Mouse (Mus musculus): ENCODE measurements around the gene Nbl1. TPM values are rescaled to one million over a fixed set of nuclear protein-coding genes. Genes with fewer than 3 reads are reported as not detected.
A peak's percentile ranks its signal among the peaks of the same experiment; 100 is the strongest.

Nbl1 gene
- total RNA-seq, 1 experiment from 2014 or later, result not detected

GRCm38 (mm10) chr4:139078726-139079125 lies 14.1 kb downstream of the Nbl1 start:
- no peak for ATAC-seq (replicated peaks; ENCODE audit: insufficient number of reproducible peaks, low FRiP score, low TSS enrichment, poor library complexity, severe bottlenecking)

DNA sequence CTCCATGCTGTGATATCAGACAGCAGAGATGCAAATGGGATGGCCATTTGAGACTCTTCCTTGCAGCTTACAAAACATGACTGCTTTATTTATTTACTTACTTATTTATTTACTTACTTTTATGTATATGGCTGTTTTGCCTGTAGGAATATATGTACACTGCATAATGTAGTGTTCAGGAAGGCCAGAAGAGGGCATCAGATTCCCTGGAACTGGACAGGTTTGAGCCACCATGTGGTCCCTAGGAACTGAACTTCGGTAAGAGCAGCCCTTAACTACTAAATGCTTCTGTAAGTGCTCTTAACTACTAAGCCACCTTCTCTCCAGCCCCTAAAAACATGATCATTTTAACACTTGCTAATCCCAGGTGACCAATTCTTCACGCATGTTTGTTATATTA lies 14.5 kb downstream of the Nbl1 start:
- ATAC-seq (replicated peaks; ENCODE audit: insufficient number of reproducible peaks, low FRiP score, low TSS enrichment, poor library complexity, severe bottlenecking), result no peak

DNA sequence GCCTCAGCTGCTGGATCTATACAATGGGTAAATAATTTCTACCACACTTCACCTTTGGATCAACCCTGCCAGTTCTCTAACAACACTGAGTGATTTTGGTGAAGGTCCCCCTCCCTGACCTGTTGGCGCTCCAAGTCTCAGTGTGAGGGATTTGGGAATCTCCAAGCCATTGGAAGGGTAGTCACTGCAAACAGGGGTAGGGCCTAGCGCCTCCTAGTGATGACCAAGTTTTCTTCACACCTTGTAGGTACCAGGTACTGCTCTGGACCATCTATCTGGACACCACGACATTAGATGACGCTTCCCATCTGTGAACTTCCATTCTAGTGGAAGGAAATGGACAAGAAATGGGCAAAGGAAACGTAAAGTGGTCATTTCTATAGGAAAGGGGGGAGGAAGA lies 16.9 kb downstream of the Nbl1 start:
- no peak for ATAC-seq (replicated peaks; ENCODE audit: insufficient number of reproducible peaks, low FRiP score, low TSS enrichment, poor library complexity, severe bottlenecking)

DNA sequence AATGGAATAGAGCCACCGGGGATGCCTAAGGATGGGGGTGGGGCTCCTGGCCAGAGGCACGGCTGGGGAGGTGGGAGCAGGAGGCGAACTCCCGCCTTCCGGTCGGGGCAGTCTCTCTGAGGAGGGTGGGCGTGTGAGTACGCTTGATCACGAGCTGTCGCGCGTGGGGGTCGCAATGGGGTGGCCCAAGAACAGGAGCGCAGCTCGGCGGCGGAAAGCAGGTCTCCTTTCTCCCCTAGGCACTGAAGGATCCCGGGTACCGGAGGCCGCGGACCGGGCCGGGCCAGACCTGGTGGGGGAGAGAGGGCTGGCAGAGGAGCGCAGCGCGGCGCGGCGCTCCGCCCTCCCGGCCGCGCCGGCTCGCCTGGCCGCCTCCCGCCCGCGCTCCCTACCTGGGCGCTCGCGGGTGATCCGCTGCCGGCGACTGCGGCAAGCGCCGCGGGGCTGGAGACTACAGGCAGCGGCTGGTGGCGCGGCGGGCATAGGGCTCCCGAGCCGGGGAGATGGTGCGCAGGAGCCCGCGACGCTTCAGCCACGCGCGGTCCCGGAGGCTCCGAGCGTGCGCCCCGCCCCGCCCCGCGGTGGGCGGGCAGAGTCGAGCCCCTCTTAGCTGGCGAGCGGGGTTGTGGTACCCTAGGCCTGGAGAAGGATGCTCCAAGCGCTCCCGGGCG lies 17.6 kb downstream of the Nbl1 start, which contains the start of gene Htr6:
Gene Htr6 (minus strand): TSS at position 530 of the 671 bp plus-strand sequence.
- ATAC-seq (replicated peaks; ENCODE audit: insufficient number of reproducible peaks, low FRiP score, low TSS enrichment, poor library complexity, severe bottlenecking), result no peak

DNA sequence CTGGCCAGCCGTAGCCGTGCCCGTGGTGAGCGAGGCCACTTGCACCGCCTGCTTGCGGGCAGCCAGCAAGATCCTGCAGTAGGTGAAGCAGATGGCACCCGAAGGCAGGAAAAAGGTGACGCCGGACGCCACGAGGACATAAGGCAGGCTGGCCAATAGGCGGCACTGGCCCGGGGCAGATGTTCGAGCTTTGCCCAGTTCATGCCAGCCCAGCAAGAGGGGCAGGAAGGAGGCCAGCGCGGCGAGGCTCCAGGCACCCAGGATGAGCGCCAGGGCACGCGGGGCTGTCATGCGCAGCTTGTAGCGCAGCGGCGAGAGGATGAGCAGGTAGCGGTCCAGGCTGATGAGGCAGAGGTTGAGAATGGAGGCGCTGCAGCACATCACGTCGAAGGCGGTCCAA lies 18.7 kb downstream of the Nbl1 start:
- no peak for ATAC-seq (replicated peaks; ENCODE audit: insufficient number of reproducible peaks, low FRiP score, low TSS enrichment, poor library complexity, severe bottlenecking)

GRCm38 (mm10) chr4:139068287-139068686 lies 24.5 kb downstream of the Nbl1 start:
- ATAC-seq (replicated peaks; ENCODE audit: insufficient number of reproducible peaks, low FRiP score, low TSS enrichment, poor library complexity, severe bottlenecking), result no peak

GRCm38 (mm10) chr4:139064831-139065230 lies 28.0 kb downstream of the Nbl1 start:
- ATAC-seq (replicated peaks; ENCODE audit: insufficient number of reproducible peaks, low FRiP score, low TSS enrichment, poor library complexity, severe bottlenecking), result no peak

DNA sequence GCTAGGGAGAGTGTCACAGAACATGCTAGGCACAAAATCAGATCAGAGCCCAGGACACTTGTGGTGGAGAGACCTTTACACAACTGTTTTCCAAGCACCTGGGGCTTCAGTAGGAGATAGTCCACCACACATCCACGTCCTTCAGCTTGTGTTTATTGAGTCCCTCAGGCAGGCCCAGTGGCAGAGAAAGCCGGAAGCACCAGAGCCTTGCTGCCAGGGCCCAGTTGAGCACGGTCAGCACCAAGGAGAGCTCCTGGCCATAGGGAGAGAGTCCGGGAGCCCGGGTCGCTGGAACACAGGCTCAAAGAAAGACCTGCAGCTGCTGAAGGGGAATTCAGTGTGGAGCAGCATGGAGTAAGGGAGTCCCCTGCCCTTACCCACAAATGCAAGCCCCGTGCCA lies 33.2 kb downstream of the Nbl1 start:
- no peak for ATAC-seq (replicated peaks; ENCODE audit: insufficient number of reproducible peaks, low FRiP score, low TSS enrichment, poor library complexity, severe bottlenecking)

GRCm38 (mm10) chr4:139058029-139058428 lies 34.8 kb downstream of the Nbl1 start:
- ATAC-seq (replicated peaks; ENCODE audit: insufficient number of reproducible peaks, low FRiP score, low TSS enrichment, poor library complexity, severe bottlenecking), result no peak

DNA sequence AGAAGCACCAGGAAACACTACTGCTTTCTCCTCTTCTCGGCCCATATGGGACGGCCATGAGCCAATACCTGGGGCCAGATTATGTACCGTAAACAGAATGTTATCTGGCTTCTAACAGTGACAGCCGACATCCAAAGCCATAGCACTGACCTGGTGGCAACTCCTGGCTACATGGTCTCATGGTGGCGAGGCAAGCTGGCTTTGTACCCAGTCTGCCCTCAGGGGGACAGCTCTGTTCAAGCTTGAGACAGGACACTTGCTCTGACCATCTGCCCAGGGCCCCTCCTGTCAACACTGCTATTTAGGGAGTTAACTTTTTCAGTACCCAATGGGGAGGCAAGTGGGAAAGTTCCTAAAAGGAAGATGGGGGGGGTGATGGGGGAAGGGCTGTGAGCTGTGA lies 35.5 kb downstream of the Nbl1 start:
- no peak for ATAC-seq (replicated peaks; ENCODE audit: insufficient number of reproducible peaks, low FRiP score, low TSS enrichment, poor library complexity, severe bottlenecking)

- ATAC-seq (replicated peaks; ENCODE audit: insufficient number of reproducible peaks, low FRiP score, low TSS enrichment, poor library complexity, severe bottlenecking), result no peak
These were observed 37.0 kb downstream of the Nbl1 start for GRCm38 (mm10) chr4:139055744-139056143.

DNA sequence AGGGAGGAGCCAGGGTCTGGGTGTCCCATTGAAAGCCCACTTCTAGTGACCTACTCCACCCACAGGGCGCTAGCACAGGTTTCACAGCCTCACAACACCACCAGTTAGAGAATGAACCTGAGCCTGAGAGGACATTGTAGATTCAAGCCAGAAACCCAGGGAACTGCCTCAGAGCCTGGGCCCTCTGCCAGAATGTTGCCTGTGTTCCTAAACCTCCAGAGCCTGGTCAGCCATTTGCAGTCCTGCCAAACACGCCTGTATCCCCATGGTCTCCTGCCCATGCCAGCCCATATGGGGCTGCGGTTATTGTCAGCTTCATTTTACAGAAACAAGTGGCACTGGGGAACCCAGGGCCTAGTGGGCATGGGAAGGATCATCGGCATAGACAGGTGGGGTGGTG lies 37.5 kb downstream of the Nbl1 start:
- ATAC-seq (replicated peaks; ENCODE audit: insufficient number of reproducible peaks, low FRiP score, low TSS enrichment, poor library complexity, severe bottlenecking), result no peak

DNA sequence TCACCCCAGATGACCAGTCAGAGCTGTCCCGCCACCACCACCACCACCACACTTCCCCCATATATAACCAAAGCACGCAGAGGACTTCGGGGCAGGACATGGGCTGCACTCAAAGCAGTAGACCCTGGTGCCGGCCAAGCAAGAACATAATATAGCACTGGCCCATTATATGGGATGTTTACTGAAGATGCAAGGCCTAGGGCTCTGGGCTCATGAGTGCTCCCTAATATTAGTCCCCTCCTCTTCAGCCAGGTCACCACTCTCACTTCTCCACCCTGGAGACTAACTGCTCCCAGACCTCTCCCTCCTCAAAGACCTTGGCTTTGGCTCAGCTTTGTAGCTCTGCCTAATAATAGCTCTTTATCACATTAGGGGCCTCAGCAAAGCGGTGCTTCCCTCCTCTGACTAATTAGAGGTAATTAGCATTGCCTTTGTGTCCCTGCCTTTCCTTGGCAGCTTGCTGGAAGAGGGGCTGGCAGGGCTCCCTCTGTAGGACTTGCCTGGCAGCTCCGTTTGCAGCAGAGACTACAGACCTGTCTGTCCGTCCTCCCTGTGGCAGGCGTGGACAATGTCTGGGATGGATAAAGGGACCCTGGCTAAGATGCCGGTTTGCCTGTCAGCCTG lies 38.4 kb downstream of the Nbl1 start:
- ATAC-seq (replicated peaks; ENCODE audit: insufficient number of reproducible peaks, low FRiP score, low TSS enrichment, poor library complexity, severe bottlenecking), result no peak

DNA sequence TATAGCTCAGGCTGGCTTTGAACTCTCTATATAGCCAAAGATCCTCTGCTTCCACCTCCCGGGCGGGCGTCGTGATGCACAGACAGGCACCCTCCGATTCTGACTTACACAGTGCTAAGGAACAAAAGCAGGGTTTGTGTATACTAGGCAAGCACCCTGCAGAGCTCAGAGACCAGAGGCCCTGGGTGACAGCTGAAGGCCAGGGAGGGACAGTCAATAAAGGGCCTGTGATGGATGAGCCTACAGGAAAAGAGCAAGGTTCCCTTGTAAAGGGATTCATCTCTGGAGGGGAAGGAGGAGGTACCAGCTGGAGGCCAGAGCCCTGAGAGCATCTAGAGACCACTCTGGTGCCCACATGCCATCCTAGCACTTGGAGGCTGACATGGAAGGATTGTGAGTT lies 39.4 kb downstream of the Nbl1 start:
- ATAC-seq (replicated peaks; ENCODE audit: insufficient number of reproducible peaks, low FRiP score, low TSS enrichment, poor library complexity, severe bottlenecking), result no peak

GRCm38 (mm10) chr4:139052796-139053195 lies 40.0 kb downstream of the Nbl1 start:
- ATAC-seq (replicated peaks; ENCODE audit: insufficient number of reproducible peaks, low FRiP score, low TSS enrichment, poor library complexity, severe bottlenecking), result no peak

- ATAC-seq (replicated peaks; ENCODE audit: insufficient number of reproducible peaks, low FRiP score, low TSS enrichment, poor library complexity, severe bottlenecking), result no peak
These were observed 44.3 kb downstream of the Nbl1 start for GRCm38 (mm10) chr4:139048518-139048917.

- no peak for ATAC-seq (replicated peaks; ENCODE audit: insufficient number of reproducible peaks, low FRiP score, low TSS enrichment, poor library complexity, severe bottlenecking)
These were observed 46.4 kb downstream of the Nbl1 start for GRCm38 (mm10) chr4:139046354-139046753.

DNA sequence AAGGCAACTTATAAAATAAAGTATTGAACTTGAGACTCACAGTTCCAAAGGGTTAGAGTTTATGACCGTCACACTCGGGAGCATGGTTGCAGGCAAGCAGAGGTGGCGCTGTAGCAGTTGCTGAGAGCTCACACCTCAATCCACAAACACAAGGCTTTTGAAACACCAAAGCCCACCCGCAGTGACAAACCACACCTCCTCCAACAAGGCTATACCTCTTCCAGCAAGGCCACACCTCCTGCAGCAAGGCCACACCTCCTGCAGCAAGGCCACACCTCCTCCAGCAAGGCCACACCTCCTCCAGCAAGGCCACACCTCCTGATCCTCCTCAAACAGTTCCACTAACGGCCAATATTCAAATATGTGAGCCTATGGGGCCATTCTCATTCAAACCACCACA lies 48.2 kb downstream of the Nbl1 start:
- no peak for ATAC-seq (replicated peaks; ENCODE audit: insufficient number of reproducible peaks, low FRiP score, low TSS enrichment, poor library complexity, severe bottlenecking)

DNA sequence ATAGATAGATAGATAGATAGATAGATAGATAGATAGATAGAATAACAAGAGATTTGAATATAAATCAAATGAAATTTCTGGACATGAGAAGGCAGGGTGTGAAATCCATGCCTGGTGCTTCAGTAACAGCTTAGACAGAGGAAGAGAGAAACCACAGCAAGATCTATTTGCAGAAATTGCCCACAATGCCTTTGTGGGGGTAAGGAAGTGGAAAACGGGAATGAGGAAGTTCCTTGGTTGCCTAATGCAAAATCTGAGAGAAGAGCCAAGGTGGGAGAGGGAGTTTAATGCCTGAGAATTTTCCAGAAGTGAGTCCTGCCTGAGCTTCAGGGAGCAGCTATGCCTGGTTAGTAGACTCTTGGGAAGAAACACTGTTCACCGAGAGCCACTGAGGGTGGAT lies 49.2 kb downstream of the Nbl1 start:
- peak; percentile 55; the same call in 1 of the 2 replicates for ATAC-seq (replicated peaks; ENCODE audit: insufficient number of reproducible peaks, low FRiP score, low TSS enrichment, poor library complexity, severe bottlenecking)

DNA sequence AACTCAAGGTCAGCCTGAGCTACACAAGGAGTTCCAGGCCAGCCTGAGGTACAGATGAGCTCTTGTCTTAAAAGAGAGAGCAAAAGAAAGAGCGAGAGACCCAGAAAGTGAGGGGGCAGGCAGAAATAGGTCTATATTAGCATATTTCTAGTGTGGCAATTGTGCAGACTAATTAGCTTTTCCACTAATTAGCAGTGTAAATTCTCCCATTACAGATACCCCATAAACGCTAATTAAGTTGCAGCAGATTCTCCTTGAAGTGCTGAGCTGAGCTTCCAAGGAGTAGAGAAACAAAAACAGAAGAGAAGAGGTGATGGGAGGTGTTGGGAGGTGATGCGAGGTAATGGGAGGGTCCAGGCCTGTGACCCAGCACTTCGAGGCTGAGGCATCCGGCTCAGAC lies 50.2 kb downstream of the Nbl1 start:
- ATAC-seq (replicated peaks; ENCODE audit: insufficient number of reproducible peaks, low FRiP score, low TSS enrichment, poor library complexity, severe bottlenecking), result no peak
